Mouse (Mus musculus): ENCODE data around the gene Fuca1. TPM values are rescaled to one million over a fixed set of nuclear protein-coding genes. Genes with fewer than 3 reads are reported as not detected.

The Fuca1 gene
- polyA plus RNA-seq, 1 experiment = 226 TPM

- no peak for TF ChIP-seq CTCF (conservative IDR thresholded peaks at IDR 0.05; ENCODE audit: insufficient read depth, insufficient read length, low read depth, low read length)
- no peak overlapping the region for H3K27ac ChIP-seq (ENCODE audit: insufficient read depth, low read depth, low read length)
- WGBS = 64% methylated on average over 3 of the region's 3 CpGs
Measured at GRCm38 (mm10) chr4:135912164-135912563, 8.4 kb upstream of the Fuca1 start.

GRCm38 (mm10) chr4:135912835-135913234, 7.7 kb upstream of the Fuca1 start:
- DNase-seq = no peak
- Histone ChIP-seq H3K36me3 (ENCODE audit: control insufficient read depth, insufficient read depth, low read length) (no peaks in the 10 kb centered on the region), H3K27ac (ENCODE audit: insufficient read depth, low read depth, low read length) (no peak overlapping the region), H3K4me1 (ENCODE audit: control insufficient read depth, insufficient read depth, low read length) (no peaks in the 10 kb centered on the region), H3K4me3 (ENCODE audit: insufficient read depth, low read depth, low read length) (peak overlapping the region; percentile 12; the same call in 1 of the 2 replicates), H3K27me3 (replicated peaks; ENCODE audit: control insufficient read depth, insufficient read depth, low read length) (no peaks in the 10 kb centered on the region)
- TF ChIP-seq POLR2A (IDR thresholded peaks at IDR 0.05; ENCODE audit: low read depth, low read length) = no peak
- TF ChIP-seq CTCF (conservative IDR thresholded peaks at IDR 0.05; ENCODE audit: insufficient read depth, insufficient read length, low read depth, low read length) = no peak
- WGBS = 56% methylated on average over 3 of the region's 3 CpGs

More at GRCm38 (mm10) chr4:135912164-135912563, 8.4 kb upstream of the Fuca1 start:
- H3K4me1 ChIP-seq (ENCODE audit: control insufficient read depth, insufficient read depth, low read length) = no peaks in the 10 kb centered on the region
- no peaks in the 10 kb centered on the region for H3K36me3 ChIP-seq (ENCODE audit: control insufficient read depth, insufficient read depth, low read length)
- no peaks in the 10 kb centered on the region for H3K27me3 ChIP-seq (replicated peaks; ENCODE audit: control insufficient read depth, insufficient read depth, low read length)
- H3K4me3 ChIP-seq (ENCODE audit: insufficient read depth, low read depth, low read length) = peak overlapping the region; percentile 20; the same call in 1 of the 2 replicates
- peak; percentile 21 for DNase-seq

GRCm38 (mm10) chr4:135913433-135913832, 7.1 kb upstream of the Fuca1 start:
- no peak for DNase-seq
- Histone ChIP-seq H3K4me3 (ENCODE audit: insufficient read depth, low read depth, low read length) (no peak overlapping the region), H3K27ac (ENCODE audit: insufficient read depth, low read depth, low read length) (no peak overlapping the region), H3K4me1 (ENCODE audit: control insufficient read depth, insufficient read depth, low read length) (no peaks in the 10 kb centered on the region), H3K27me3 (replicated peaks; ENCODE audit: control insufficient read depth, insufficient read depth, low read length) (no peaks in the 10 kb centered on the region), H3K36me3 (ENCODE audit: control insufficient read depth, insufficient read depth, low read length) (no peaks in the 10 kb centered on the region)
- no peak for TF ChIP-seq CTCF (conservative IDR thresholded peaks at IDR 0.05; ENCODE audit: insufficient read depth, insufficient read length, low read depth, low read length)
- no peak for TF ChIP-seq POLR2A (IDR thresholded peaks at IDR 0.05; ENCODE audit: low read depth, low read length)
- 76% methylated on average over 4 of the region's 4 CpGs for WGBS

GRCm38 (mm10) chr4:135918635-135919279, 1.8 kb upstream of the Fuca1 start:
- WGBS = 61% methylated on average over 13 of the region's 13 CpGs
- Histone ChIP-seq H3K4me1 (ENCODE audit: control insufficient read depth, insufficient read depth, low read length) (no peaks in the 10 kb centered on the region; the same call in 1 of the 2 replicates), H3K27me3 (replicated peaks; ENCODE audit: control insufficient read depth, insufficient read depth, low read length) (no peaks in the 10 kb centered on the region), H3K27ac (ENCODE audit: insufficient read depth, low read depth, low read length) (no peak overlapping the region), H3K4me3 (ENCODE audit: insufficient read depth, low read depth, low read length) (no peak overlapping the region), H3K36me3 (ENCODE audit: control insufficient read depth, insufficient read depth, low read length) (no peaks in the 10 kb centered on the region; the same call in 1 of the 2 replicates)
- no peak for DNase-seq
- no peak for TF ChIP-seq CTCF (conservative IDR thresholded peaks at IDR 0.05; ENCODE audit: insufficient read depth, insufficient read length, low read depth, low read length)
- TF ChIP-seq POLR2A (IDR thresholded peaks at IDR 0.05; ENCODE audit: low read depth, low read length) = no peak

- DNase-seq = no peak
- TF ChIP-seq CTCF (conservative IDR thresholded peaks at IDR 0.05; ENCODE audit: insufficient read depth, insufficient read length, low read depth, low read length) = no peak
- no peak for TF ChIP-seq POLR2A (IDR thresholded peaks at IDR 0.05; ENCODE audit: low read depth, low read length)
- no peaks in the 10 kb centered on the region; the same call in 1 of the 2 replicates for H3K36me3 ChIP-seq (ENCODE audit: control insufficient read depth, insufficient read depth, low read length)
- H3K4me1 ChIP-seq (ENCODE audit: control insufficient read depth, insufficient read depth, low read length) = peaks cover 2% of the 10 kb centered on the region; the same call in 1 of the 2 replicates
- no peaks in the 10 kb centered on the region for H3K27me3 ChIP-seq (replicated peaks; ENCODE audit: control insufficient read depth, insufficient read depth, low read length)
- 84% methylated on average over 3 of the region's 3 CpGs for WGBS
- H3K4me3 ChIP-seq (ENCODE audit: insufficient read depth, low read depth, low read length) = no peak overlapping the region
- no peak overlapping the region for H3K27ac ChIP-seq (ENCODE audit: insufficient read depth, low read depth, low read length)
Measured at GRCm38 (mm10) chr4:135919280-135919639, 1.3 kb upstream of the Fuca1 start.

GRCm38 (mm10) chr4:135921257-135922120, 954 bp downstream of the Fuca1 start:
- 3% methylated on average over 26 of the region's 26 CpGs for WGBS
- Histone ChIP-seq H3K4me3 (ENCODE audit: insufficient read depth, low read depth, low read length) (peak overlapping the region; percentile 96), H3K27ac (ENCODE audit: insufficient read depth, low read depth, low read length) (peak overlapping the region; percentile 69), H3K27me3 (replicated peaks; ENCODE audit: control insufficient read depth, insufficient read depth, low read length) (no peaks in the 10 kb centered on the region), H3K4me1 (ENCODE audit: control insufficient read depth, insufficient read depth, low read length) (peaks cover 2% of the 10 kb centered on the region; the same call in 1 of the 2 replicates), H3K36me3 (ENCODE audit: control insufficient read depth, insufficient read depth, low read length) (peaks cover 2% of the 10 kb centered on the region; the same call in 1 of the 2 replicates)
- DNase-seq = peak; percentile 57
- TF ChIP-seq CTCF (conservative IDR thresholded peaks at IDR 0.05; ENCODE audit: insufficient read depth, insufficient read length, low read depth, low read length) (no peak), POLR2A (IDR thresholded peaks at IDR 0.05; ENCODE audit: low read depth, low read length) (no peak)

- no peaks in the 10 kb centered on the region for H3K27me3 ChIP-seq (replicated peaks; ENCODE audit: control insufficient read depth, insufficient read depth, low read length)
- no peak overlapping the region for H3K4me3 ChIP-seq (ENCODE audit: insufficient read depth, low read depth, low read length)
- peaks cover 4% of the 10 kb centered on the region; the same call in 1 of the 2 replicates for H3K36me3 ChIP-seq (ENCODE audit: control insufficient read depth, insufficient read depth, low read length)
- H3K27ac ChIP-seq (ENCODE audit: insufficient read depth, low read depth, low read length) = no peak overlapping the region
- TF ChIP-seq POLR2A (IDR thresholded peaks at IDR 0.05; ENCODE audit: low read depth, low read length) (no peak), CTCF (conservative IDR thresholded peaks at IDR 0.05; ENCODE audit: insufficient read depth, insufficient read length, low read depth, low read length) (no peak)
- H3K4me1 ChIP-seq (ENCODE audit: control insufficient read depth, insufficient read depth, low read length) = peaks cover 2% of the 10 kb centered on the region; the same call in 1 of the 2 replicates
- DNase-seq = no peak
- WGBS = 55% methylated on average over 1 of the region's 1 CpGs
Measured at GRCm38 (mm10) chr4:135922190-135922589, 1.7 kb downstream of the Fuca1 start.
